Mouse (Mus musculus) liver, adult (tissue): ENCODE results near the gene Nrg4.

Source experiments
- GATA4 ChIP-seq: IDR thresholded peaks from 2 replicates; pipeline ENCODE4 v1.6.1; 2014; ENCODE audit warnings: mild to moderate bottlenecking, low read length; ENCODE audit not compliant: insufficient replicate concordance

Nrg4 gene

DNA sequence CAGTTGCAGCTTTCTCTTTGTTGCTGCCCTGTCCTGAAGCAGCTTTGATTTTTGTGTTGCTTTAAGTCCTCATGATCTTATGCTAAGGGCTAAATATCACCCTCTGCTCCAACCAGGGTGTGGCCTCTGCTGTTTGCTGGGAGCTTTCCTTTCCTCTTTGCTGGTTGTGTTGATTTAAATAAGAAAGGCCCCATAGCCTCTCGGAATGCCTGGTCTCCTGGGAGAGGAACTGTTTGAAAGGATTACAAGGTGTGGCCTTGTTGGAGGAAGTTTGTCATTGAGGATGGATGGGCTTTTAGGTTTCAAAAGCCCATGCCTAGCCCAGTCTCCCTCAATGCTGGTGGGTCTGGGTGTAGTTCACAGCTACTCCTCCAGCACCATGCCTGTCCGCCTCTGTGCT is 110.6 kb downstream of the Nrg4 start:
- no peak for TF ChIP-seq GATA4

DNA sequence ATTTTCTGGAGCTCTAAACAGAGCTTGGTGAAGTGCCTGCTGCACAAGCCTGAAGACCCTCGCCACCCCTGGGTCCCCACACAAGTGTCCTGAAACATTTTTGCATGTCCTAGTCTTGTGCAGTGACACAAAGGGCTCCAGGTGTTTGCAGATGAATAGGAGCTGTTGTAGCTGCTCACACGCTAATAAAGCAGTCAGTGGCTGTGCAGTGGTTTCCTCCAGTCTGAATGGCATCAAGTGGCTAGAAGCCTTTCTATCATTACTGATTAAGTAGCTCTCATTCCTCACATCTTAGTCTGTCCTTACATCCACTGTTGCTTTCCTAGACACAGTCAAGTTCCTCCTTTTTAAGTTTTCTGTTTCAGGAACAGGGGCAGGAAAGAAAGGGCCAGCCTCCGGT is 111.0 kb downstream of the Nrg4 start:
- TF ChIP-seq GATA4, result no peak

DNA sequence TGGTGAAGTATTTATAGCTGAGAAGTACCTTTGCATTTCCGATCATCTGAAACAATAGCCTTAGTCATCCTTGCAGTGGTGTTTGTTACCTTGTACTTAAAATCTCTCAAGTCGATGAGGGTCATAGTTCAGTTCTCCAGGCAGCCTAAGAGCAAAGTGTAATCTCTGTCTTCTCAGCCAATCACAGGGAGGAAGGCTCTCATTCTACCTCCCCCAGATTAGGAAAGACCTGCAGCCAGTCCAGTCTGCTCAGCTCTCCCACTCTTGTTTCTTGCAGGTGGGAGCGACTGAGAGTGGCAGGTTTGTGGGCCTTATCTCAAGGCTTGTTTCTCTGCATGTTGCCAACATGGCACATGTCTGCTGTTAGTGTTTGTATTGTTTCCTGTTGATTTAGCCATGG is 111.6 kb downstream of the Nrg4 start:
- no peak for TF ChIP-seq GATA4

DNA sequence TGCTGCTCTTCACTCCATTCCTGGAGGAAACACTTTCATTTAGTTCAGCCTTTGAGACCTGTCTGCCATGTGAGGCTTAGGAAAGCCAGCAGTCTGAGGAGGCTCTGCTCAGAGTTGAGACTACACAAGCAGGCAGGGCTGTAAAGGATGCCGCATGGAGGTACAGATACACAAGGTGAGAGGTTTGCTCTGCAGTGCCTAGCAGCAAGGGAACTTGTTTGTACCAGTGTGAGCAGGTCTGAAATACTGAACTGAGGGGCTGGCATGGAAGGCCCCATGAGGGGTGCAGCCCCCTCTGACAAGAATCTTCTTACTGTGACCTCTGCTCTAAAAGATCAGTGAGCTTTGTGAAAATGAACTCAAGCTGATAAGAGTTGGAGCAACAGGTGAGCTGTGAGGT is 113.2 kb downstream of the Nrg4 start:
- TF ChIP-seq GATA4, result no peak

DNA sequence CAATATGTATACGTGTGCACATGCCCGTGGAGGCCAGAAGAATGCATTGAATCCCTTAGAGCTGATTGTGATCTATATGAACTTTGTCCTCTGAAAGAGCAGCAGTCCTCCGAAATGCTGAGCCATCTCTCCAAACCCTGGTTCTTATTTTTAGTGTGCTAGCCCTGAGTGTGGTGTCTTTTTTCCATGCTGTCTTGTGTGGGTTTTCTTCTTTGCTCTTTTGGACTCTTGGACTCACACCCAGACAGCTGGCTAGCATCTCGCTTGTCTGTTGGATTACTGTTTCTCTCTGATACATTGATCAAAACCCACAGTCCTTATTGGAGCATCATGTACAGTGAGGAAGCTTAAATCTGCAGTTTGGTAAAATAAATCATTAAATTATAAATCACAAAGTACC is 115.0 kb downstream of the Nrg4 start:
- TF ChIP-seq GATA4, result no peak

DNA sequence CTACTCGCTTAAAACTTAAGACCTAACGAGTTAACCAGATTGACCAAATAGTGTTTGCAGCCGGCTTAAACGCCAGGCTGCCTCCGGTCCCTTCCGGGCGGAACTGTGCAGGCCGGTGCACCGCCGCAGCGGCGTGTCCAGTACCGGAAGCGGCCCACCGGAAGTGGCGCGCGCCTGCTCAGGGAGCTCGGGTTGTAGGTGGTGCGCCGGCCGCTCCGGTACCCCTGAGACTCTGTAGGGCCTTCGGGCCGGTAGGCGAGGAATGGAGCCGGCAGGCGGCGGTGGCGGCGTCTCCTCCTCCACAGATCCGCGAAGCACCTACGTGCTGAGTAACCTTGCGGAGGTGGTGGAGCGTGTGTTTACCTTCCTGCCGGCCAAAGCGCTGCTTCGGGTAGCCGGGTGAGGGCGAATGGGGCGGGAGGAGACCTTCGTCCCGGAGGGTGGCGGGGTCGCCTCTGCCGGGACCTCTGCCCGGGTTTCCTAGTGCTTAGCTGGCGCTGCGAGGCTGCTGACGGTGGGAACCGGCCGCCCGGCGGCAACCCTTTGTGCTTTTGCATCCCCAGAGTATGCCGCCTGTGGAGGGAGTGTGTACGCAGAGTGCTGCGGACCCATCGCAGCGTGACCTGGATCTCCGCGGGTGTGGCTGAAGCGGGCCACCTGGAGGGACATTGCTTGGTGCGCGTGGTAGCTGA is 117.7 kb downstream of the Nrg4 start, which contains the start of gene Fbxo22:
Gene Fbxo22, plus strand, starts transcription at position 136 of the 692 bp plus-strand sequence.
- no peak for TF ChIP-seq GATA4

DNA sequence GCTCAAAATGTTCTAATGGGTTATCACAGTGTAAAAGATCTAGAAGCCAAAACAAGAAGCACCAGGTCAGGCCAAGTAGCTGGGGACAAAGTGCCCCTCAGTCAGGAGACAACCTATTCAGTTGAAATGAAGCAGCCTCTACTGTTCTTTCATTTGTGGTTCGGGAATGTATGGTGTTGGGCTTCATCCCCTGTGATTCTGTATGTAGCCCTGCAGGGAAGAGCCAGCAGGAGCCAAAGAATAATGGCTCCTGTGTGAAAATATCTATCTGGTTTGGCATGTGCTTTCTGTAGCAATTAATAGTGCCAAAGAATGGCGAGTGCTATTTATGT is 118.2 kb downstream of the Nrg4 start:
- no peak for TF ChIP-seq GATA4

DNA sequence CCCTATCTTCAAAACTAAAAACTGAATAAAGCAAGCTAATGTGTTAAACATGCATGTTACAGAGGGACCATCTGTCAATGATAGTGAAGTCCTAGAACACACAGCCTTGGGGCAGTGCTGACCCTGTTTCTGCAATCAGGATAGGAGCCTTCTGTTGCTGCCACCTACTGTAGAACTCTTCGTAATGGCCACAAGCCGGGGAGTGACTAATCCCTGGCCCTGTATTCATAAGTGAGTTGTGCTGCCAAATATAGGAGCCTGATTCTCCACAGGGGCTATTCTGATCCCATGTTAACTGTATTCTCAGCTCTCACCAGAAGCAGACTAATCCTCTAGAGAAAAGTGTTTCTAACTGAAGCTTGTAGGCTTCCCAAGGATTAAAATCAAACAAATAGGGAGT is 127.3 kb downstream of the Nrg4 start:
- no peak for TF ChIP-seq GATA4

DNA sequence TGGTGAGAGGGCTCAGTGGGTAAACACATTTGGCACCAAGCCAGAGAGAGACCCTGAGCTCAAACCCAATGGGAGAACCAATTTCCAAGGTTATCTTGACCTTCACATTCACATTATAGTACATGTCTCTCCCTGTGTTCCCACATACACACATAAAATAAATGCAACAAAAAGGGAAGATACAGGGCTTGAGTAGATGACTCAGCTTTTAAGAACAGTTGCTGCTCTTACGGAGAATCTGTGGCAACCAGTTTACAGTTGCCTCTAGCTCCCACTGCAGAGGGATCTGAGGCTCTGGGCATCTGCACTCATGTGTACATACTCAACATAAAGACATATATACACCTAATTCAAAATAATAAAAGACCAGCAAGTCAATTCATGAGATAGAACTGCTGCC is 128.4 kb downstream of the Nrg4 start:
- TF ChIP-seq GATA4, result no peak

DNA sequence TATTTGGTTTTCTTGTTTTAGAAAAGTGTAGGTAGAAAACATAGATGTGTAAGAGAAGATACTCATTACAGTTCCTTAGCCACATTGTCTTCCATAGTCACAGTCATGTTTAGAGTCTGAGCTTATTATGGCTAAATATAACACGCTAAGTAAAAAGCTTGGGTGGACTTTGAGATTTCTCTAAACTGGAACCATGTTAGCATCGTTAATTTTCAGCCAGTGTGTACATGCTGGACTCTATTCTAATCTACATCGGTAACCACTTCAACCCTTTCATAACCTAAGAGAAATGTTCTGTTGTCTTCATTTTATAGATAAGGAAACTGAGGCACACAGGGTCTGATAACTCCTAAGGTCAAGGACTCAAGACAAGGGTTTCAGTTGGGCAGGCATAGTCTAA is 130.8 kb downstream of the Nrg4 start:
- TF ChIP-seq GATA4, result no peak

DNA sequence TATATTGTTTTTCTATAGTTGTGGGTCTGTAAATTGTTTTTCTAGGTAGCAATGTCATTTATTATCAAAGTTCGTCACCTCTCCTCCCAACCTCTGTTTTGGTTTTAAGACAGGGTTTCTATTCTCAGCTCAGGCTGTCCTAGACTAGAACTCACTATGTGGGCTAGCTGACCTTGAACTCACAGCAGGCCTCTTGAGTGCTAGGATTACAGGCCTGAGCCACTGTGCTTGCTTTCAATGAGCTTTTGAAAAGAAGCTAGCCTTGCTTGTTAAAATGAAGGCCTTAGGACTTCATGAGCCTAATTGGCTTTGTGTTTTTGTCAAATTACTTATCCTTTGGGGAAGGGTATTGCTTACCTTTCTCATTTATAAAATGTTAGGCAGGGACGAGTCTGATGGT is 152.4 kb downstream of the Nrg4 start:
- no peak for TF ChIP-seq GATA4

DNA sequence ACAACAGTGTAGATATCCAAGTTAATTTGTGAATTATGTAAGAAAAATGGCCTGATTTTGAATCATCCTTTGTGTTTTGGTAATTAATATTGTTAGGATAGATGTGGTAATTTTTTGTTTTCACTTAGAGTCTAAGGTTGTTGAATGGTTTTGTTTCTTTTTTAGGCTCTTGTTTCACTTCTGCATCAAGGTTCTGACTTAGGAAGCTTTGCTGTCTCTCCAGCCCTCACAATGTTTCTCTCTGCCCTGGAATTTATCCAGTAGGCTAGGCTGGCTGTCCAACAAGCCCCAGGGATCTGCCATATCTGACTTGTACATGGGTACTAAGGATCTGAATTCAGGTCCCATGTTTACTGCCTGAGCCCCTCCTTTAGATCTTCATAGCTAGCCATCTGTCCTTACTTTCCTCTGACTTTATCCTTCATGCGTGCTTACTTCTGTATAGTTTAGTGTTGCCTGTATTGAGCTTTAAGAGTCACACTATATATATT is 154.4 kb downstream of the Nrg4 start:
- TF ChIP-seq GATA4, result no peak

DNA sequence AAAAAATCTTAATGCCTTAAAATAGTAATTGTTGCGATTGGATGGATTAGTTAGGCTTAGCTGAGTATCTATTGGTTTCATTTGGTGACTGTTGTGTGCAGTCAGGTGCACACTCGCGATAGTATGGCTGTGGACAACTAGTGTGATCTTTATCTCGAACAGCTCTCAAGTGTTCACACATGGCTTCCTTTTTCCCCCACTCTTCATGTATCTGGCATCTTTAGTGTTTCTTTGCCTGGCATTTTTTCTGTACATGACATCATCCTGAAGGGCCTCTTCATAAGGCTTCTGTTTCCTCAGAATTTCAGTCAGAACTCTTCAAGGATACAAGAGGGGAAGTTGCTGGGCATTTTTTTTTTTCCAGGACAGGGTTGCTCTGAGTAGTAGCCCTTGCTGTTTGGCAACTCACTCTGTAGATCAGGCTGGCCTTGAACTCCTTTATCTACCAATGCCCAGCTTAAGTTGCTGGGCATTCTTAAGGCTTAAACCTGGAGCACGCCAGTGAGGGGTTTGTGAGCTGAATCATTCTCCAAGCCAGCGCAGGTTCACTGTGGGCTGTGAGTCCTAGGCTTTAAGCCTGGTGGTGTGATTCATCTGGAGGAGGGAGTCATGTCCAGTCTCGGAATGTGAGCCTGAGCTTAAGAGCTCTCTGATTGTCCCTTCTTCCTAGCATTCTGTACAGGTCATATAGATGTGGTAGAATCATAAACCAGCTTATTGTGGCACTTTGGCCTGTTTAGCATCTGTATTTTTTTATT is 155.8 kb downstream of the Nrg4 start:
- no peak for TF ChIP-seq GATA4
